ENCODE assay signal across 8 mouse cellular contexts in genomic region chr13:55573432-55573831, GRCm38 (mm10). TPM values are rescaled to one million over a fixed set of nuclear protein-coding genes. Genes with fewer than 3 reads are reported as not detected.
DNase-seq lines count a peak whose midpoint lies in the region; ATAC-seq and TF ChIP-seq lines count a peak whose summit lies in the region.

Gene Tmed9, plus strand, starts transcription at chr13:55573732.

- ATAC-seq in G1E (ENCODE audit: extremely low read depth, insufficient number of reproducible peaks, low FRiP score, poor library complexity, severe bottlenecking), result no peak
- no peak for ATAC-seq in forebrain, embryonic 14.5 days
- no peak for ATAC-seq in hindbrain, embryonic 11.5 days (ENCODE audit: low FRiP score)
- no peak for ATAC-seq in liver, embryonic 12.5 days
- ATAC-seq in stomach, postnatal 0 days (ENCODE audit: low FRiP score, low TSS enrichment), result no peak

- in situ Hi-C loops in CH12.LX (cut with MboI; ENCODE audit: low pct_ligation_motif_present, low pct_unique_long_range_greater_than_20kb, low sequenced_read_pairs), result no loop called here

- no peak for TF ChIP-seq RAD21 in CH12.LX (IDR thresholded peaks at IDR 0.05; ENCODE audit: low read depth, low read length)

- 96% methylated on average over 2 of the region's 2 CpGs for WGBS in forebrain, embryonic 14.5 days
- WGBS in hindbrain, embryonic 11.5 days, result 99% methylated on average over 2 of the region's 2 CpGs
- WGBS in liver, embryonic 12.5 days (ENCODE audit: insufficient replicate concordance), result 78% methylated on average over 2 of the region's 2 CpGs
- WGBS in stomach, postnatal 0 days, result 97% methylated on average over 2 of the region's 2 CpGs

- no peak for TF ChIP-seq CTCF in CH12.LX (conservative IDR thresholded peaks at IDR 0.05 in 1 of 2, IDR thresholded peaks at IDR 0.05 in 1 of 2; ENCODE audit: low read depth in 2 of 2, low read length in 2 of 2)
- no peak for TF ChIP-seq CTCF in G1E (IDR thresholded peaks at IDR 0.05; ENCODE audit: low read depth, low read length)
- TF ChIP-seq CTCF in stomach, postnatal 0 days (IDR thresholded peaks at IDR 0.05; ENCODE audit: low read depth), result no peak

- H3K4me1 ChIP-seq in CH12.LX (ENCODE audit: control insufficient read depth in 1 of 2, insufficient read depth in 2 of 2), result peaks cover 7 to 29% of the 10 kb centered on the region in 2 experiments
- H3K4me1 ChIP-seq in G1E (ENCODE audit: insufficient read depth, low read depth, low read length), result peaks cover 21% of the 10 kb centered on the region
- peaks cover 10% of the 10 kb centered on the region for H3K4me1 ChIP-seq in forebrain, embryonic 14.5 days (ENCODE audit: control insufficient read depth, insufficient read depth, low read length)
- H3K4me1 ChIP-seq in hindbrain, embryonic 11.5 days (replicated peaks; ENCODE audit: control insufficient read depth, insufficient read depth, low read length), result peaks cover 3% of the 10 kb centered on the region; the same call in 1 of the 2 replicates
- peaks cover 30% of the 10 kb centered on the region for H3K4me1 ChIP-seq in liver, embryonic 12.5 days
- peaks cover 4% of the 10 kb centered on the region; the same call in 1 of the 2 replicates for H3K4me1 ChIP-seq in stomach, postnatal 0 days (replicated peaks; ENCODE audit: control insufficient read depth, insufficient read depth)

- H3K9me3 ChIP-seq in CH12.LX (replicated peaks; ENCODE audit: low read length) (peaks cover 10% of the 10 kb centered on the region), G1E (replicated peaks) (peaks cover 6% of the 10 kb centered on the region)
- no peaks in the 10 kb centered on the region for H3K9me3 ChIP-seq in forebrain, embryonic 14.5 days (replicated peaks; ENCODE audit: control insufficient read depth, low read length)
- no peaks in the 10 kb centered on the region for H3K9me3 ChIP-seq in hindbrain, embryonic 11.5 days (ENCODE audit: control insufficient read depth, low read length)
- no peaks in the 10 kb centered on the region for H3K9me3 ChIP-seq in liver, embryonic 12.5 days (replicated peaks)
- H3K9me3 ChIP-seq in stomach, postnatal 0 days (ENCODE audit: control insufficient read depth, low read length), result no peaks in the 10 kb centered on the region

- no peak within 1 kb of the TSS for H3K9ac ChIP-seq in CH12.LX (ENCODE audit: insufficient read depth, low read depth)
- no peak within 1 kb of the TSS for H3K9ac ChIP-seq in forebrain, embryonic 14.5 days (ENCODE audit: low read length)
- H3K9ac ChIP-seq in hindbrain, embryonic 11.5 days (ENCODE audit: low read depth, low read length), result no peak within 1 kb of the TSS
- no peak within 1 kb of the TSS for H3K9ac ChIP-seq in liver, embryonic 12.5 days
- no peak within 1 kb of the TSS for H3K9ac ChIP-seq in stomach, postnatal 0 days (ENCODE audit: low read length)

- H3K4me2 ChIP-seq in CH12.LX (ENCODE audit: insufficient read depth, low read depth, poor library complexity, severe bottlenecking), result no peak within 1 kb of the TSS
- no peak within 1 kb of the TSS for H3K4me2 ChIP-seq in forebrain, embryonic 14.5 days (ENCODE audit: low read length)
- no peak within 1 kb of the TSS for H3K4me2 ChIP-seq in hindbrain, embryonic 11.5 days (replicated peaks; ENCODE audit: low read depth, low read length)
- no peak within 1 kb of the TSS for H3K4me2 ChIP-seq in liver, embryonic 12.5 days
- H3K4me2 ChIP-seq in stomach, postnatal 0 days (replicated peaks; ENCODE audit: low read depth), result no peak within 1 kb of the TSS

- H3K27ac ChIP-seq in CH12.LX (ENCODE audit: insufficient read depth, low read depth), result no peak within 1 kb of the TSS
- H3K27ac ChIP-seq in forebrain, embryonic 14.5 days (ENCODE audit: low read depth, low read length), result no peak within 1 kb of the TSS
- no peak within 1 kb of the TSS for H3K27ac ChIP-seq in hindbrain, embryonic 11.5 days (ENCODE audit: low read depth, low read length)
- no peak within 1 kb of the TSS for H3K27ac ChIP-seq in liver, embryonic 12.5 days
- no peak within 1 kb of the TSS for H3K27ac ChIP-seq in stomach, postnatal 0 days (replicated peaks)

- no peak for TF ChIP-seq EP300 in CH12.LX (IDR thresholded peaks at IDR 0.05; ENCODE audit: low read length)
- TF ChIP-seq EP300 in stomach, postnatal 0 days (optimal IDR thresholded peaks at IDR 0.05), result no peak

- H3K27me3 ChIP-seq in CH12.LX (replicated peaks), result no peaks in the 10 kb centered on the region
- no peaks in the 10 kb centered on the region for H3K27me3 ChIP-seq in G1E (ENCODE audit: insufficient read depth, low read length)
- H3K27me3 ChIP-seq in forebrain, embryonic 14.5 days (replicated peaks; ENCODE audit: control insufficient read depth, insufficient read depth, low read length), result no peaks in the 10 kb centered on the region
- no peaks in the 10 kb centered on the region for H3K27me3 ChIP-seq in hindbrain, embryonic 11.5 days (ENCODE audit: control insufficient read depth, insufficient read depth, low read length)
- no peaks in the 10 kb centered on the region for H3K27me3 ChIP-seq in liver, embryonic 12.5 days (replicated peaks)
- H3K27me3 ChIP-seq in stomach, postnatal 0 days (ENCODE audit: control insufficient read depth, insufficient read depth, low read length), result no peaks in the 10 kb centered on the region

- H3K36me3 ChIP-seq in CH12.LX (replicated peaks in 1 of 2; ENCODE audit: control insufficient read depth in 1 of 2, insufficient read depth in 1 of 2, low read length in 1 of 2) (peaks cover 0 to 12% of the 10 kb centered on the region in 2 experiments), G1E (replicated peaks) (peaks cover 11% of the 10 kb centered on the region)
- peaks cover 1% of the 10 kb centered on the region; the same call in 1 of the 2 replicates for H3K36me3 ChIP-seq in forebrain, embryonic 14.5 days (ENCODE audit: control insufficient read depth, insufficient read depth, low read length)
- H3K36me3 ChIP-seq in hindbrain, embryonic 11.5 days (ENCODE audit: control insufficient read depth, insufficient read depth, low read length), result no peaks in the 10 kb centered on the region
- peaks cover 9% of the 10 kb centered on the region for H3K36me3 ChIP-seq in liver, embryonic 12.5 days
- no peaks in the 10 kb centered on the region for H3K36me3 ChIP-seq in stomach, postnatal 0 days (ENCODE audit: control insufficient read depth, insufficient read depth, low read length)

- peaks cover 16% of the 10 kb centered on the region for H3K79me2 ChIP-seq in CH12.LX (replicated peaks; ENCODE audit: control insufficient read depth, extremely low read depth, insufficient read depth, poor library complexity, severe bottlenecking)

- no peak for TF ChIP-seq POLR2A in CH12.LX (IDR thresholded peaks at IDR 0.05; ENCODE audit: low read depth, low read length)

- dilution Hi-C loops in CH12.LX (cut with MboI; ENCODE audit: extremely low pct_ligation_motif_present, extremely low pct_unique_long_range_greater_than_20kb, low sequenced_read_pairs), result no loop called here

- no peak within 1 kb of the TSS for H3K4me3 ChIP-seq in CH12.LX (replicated peaks in 1 of 3; ENCODE audit: low read depth in 2 of 3, low read length in 2 of 3, poor library complexity in 1 of 3)
- H3K4me3 ChIP-seq in G1E (ENCODE audit: low read depth, low read length), result no peak within 1 kb of the TSS
- H3K4me3 ChIP-seq in forebrain, embryonic 14.5 days (ENCODE audit: low read depth, low read length), result no peak within 1 kb of the TSS
- no peak within 1 kb of the TSS for H3K4me3 ChIP-seq in hindbrain, embryonic 11.5 days (ENCODE audit: low read depth, low read length)
- no peak within 1 kb of the TSS for H3K4me3 ChIP-seq in liver, embryonic 12.5 days
- no peak within 1 kb of the TSS for H3K4me3 ChIP-seq in stomach, postnatal 0 days (ENCODE audit: low read depth, low read length)

- DNase-seq in CH12.LX (ENCODE audit: extremely low read depth), result no peak
- no peak for DNase-seq in G1E (ENCODE audit: low spot score)
- no peak for DNase-seq in forebrain, embryonic 14.5 days (ENCODE audit: low spot score)
- no peak for DNase-seq in hindbrain, embryonic 11.5 days (ENCODE audit: low spot score)
- no peak for DNase-seq in stomach, postnatal 0 days (ENCODE audit: low spot score)
- no peak for DNase-seq in frontal cortex, postnatal 10 days (ENCODE audit: low spot score in 2 of 2)
- DNase-seq in kidney, postnatal 4 days, result no peak

TF ChIP-seq in CH12.LX, 34 proteins besides CTCF, POLR2A, EP300 and RAD21:
- no peak for TF ChIP-seq MAX (IDR thresholded peaks at IDR 0.05; ENCODE audit: low read length)
- TF ChIP-seq NELFE (IDR thresholded peaks at IDR 0.05; ENCODE audit: low read depth, low read length), result no peak
- TF ChIP-seq BHLHE40 (IDR thresholded peaks at IDR 0.05; ENCODE audit: low read depth, low read length), result no peak
- no peak for TF ChIP-seq IRF4 (IDR thresholded peaks at IDR 0.05; ENCODE audit: low read depth, low read length)
- no peak for TF ChIP-seq CHD1 (IDR thresholded peaks at IDR 0.05; ENCODE audit: low read depth, low read length)
- TF ChIP-seq UBTF (IDR thresholded peaks at IDR 0.05; ENCODE audit: low read depth, low read length), result no peak
- TF ChIP-seq ELF1 (IDR thresholded peaks at IDR 0.05; ENCODE audit: low read depth, low read length), result no peak
- TF ChIP-seq MEF2A (IDR thresholded peaks at IDR 0.05; ENCODE audit: borderline replicate concordance, low read depth, low read length), result no peak
- TF ChIP-seq ZMIZ1 (IDR thresholded peaks at IDR 0.05; ENCODE audit: low read depth, low read length), result no peak
- TF ChIP-seq ZNF384 (IDR thresholded peaks at IDR 0.05; ENCODE audit: low read depth, low read length), result no peak
TF ChIP-seq in CH12.LX: peak in this region for 0.

RNA-seq across cellular contexts. Expression of gene Tmed9, which starts in this region (rescaled TPM):
- total RNA-seq in CH12.LX (2012; rRNA removed), result 196 and 222 TPM in 2 replicates
- total RNA-seq in CH12.LX (2014; rRNA removed), result 88.1 and 88.2 TPM in 2 replicates
- polyA plus RNA-seq in CH12.LX (2012; ENCODE audit: insufficient read length, low read depth), result 194 and 197 TPM in 2 replicates
- 46.5 and 56.7 TPM in 2 replicates for total RNA-seq in G1E (2014; fragmentation: Nextera tagmentation)
- total RNA-seq in G1E (2017), result 100 and 102 TPM in 2 replicates
- polyA plus RNA-seq in G1E (2012), result 149 and 172 TPM in 2 replicates
- polyA plus RNA-seq in forebrain, embryonic 14.5 days (2014; fragmentation: Nextera tagmentation; extraction: Ambion mirVana), result 66.6 and 70.4 TPM in 2 replicates
- polyA plus RNA-seq in hindbrain, embryonic 11.5 days (2014; fragmentation: Nextera tagmentation; extraction: Ambion mirVana), result 50.1 and 63.8 TPM in 2 replicates
- 73.8 and 75.8 TPM in 2 replicates for polyA plus RNA-seq in liver, embryonic 12.5 days (2016; fragmentation: Nextera tagmentation; extraction: Ambion mirVana)
- 123 and 136 TPM in 2 replicates for polyA plus RNA-seq in stomach, postnatal 0 days (2015; fragmentation: Nextera tagmentation; extraction: Ambion mirVana)
